Mouse (Mus musculus): Measurements from ENCODE around the gene Trarg1. TPM values are rescaled to one million over a fixed set of nuclear protein-coding genes. Genes with fewer than 3 reads are reported as not detected.

Gene Trarg1
- polyA plus RNA-seq, 1 experiment from 2014 or later = 1.3 TPM

DNA sequence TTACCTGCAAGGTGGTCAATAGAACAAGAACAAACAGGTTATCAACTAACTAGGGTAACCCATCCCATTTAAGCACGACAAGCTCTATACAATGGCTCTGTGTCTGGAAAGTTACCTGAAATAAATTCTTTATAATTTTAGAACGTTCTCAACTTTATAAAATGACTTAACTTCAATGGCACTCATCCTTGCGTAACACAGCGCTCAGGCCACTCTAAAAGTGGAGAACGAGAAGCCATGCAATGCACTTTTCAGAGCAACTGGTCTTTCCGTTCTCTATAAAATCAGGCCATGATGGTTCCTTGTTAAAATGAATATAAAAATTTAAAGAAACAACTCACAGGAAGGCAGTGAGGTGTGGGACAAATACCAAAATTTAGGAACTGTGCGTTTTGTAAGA lies 62.9 kb downstream of the Trarg1 start:
- no peak overlapping the region for H3K27ac ChIP-seq
- ATAC-seq (replicated peaks; ENCODE audit: low FRiP score, low read depth) = no peak
- H3K4me3 ChIP-seq (replicated peaks; ENCODE audit: low read depth, low read length) = no peak overlapping the region
- no peaks in the 10 kb centered on the region for H3K9me3 ChIP-seq (replicated peaks; ENCODE audit: low read length)
- H3K4me2 ChIP-seq (ENCODE audit: low read length) = no peak overlapping the region
- peaks cover 34% of the 10 kb centered on the region; the same call in 1 of the 2 replicates for H3K36me3 ChIP-seq (ENCODE audit: insufficient read depth, low read length)
- TF ChIP-seq CTCF (IDR thresholded peaks at IDR 0.05; ENCODE audit: low read depth) = no peak
- H3K4me1 ChIP-seq (replicated peaks; ENCODE audit: insufficient read depth, low read length) = no peaks in the 10 kb centered on the region
- no peaks in the 10 kb centered on the region for H3K27me3 ChIP-seq (ENCODE audit: insufficient read depth, low read length)
- H3K9ac ChIP-seq (ENCODE audit: low read depth, low read length) = no peak overlapping the region
- DNase-seq (ENCODE audit: low spot score) = no peak
- 96% methylated on average over 7 of the region's 7 CpGs for WGBS

- peak; percentile 44 for DNase-seq (ENCODE audit: low spot score)
- no peaks in the 10 kb centered on the region for H3K9me3 ChIP-seq (replicated peaks; ENCODE audit: low read length)
- H3K36me3 ChIP-seq (ENCODE audit: insufficient read depth, low read length) = peaks cover 51% of the 10 kb centered on the region
- TF ChIP-seq CTCF (IDR thresholded peaks at IDR 0.05; ENCODE audit: low read depth) = peak; percentile 61
- H3K27me3 ChIP-seq (ENCODE audit: insufficient read depth, low read length) = no peaks in the 10 kb centered on the region
- no peak overlapping the region for H3K9ac ChIP-seq (ENCODE audit: low read depth, low read length)
- no peak overlapping the region for H3K4me3 ChIP-seq (replicated peaks; ENCODE audit: low read depth, low read length)
- WGBS = 68% methylated on average over 7 of the region's 7 CpGs
- H3K27ac ChIP-seq = no peak overlapping the region
- H3K4me1 ChIP-seq (replicated peaks; ENCODE audit: insufficient read depth, low read length) = no peaks in the 10 kb centered on the region
- no peak overlapping the region for H3K4me2 ChIP-seq (ENCODE audit: low read length)
- no peak for ATAC-seq (replicated peaks; ENCODE audit: low FRiP score, low read depth)
These were observed 64.9 kb downstream of the Trarg1 start for GRCm38 (mm10) chr11:76744550-76744949.

DNA sequence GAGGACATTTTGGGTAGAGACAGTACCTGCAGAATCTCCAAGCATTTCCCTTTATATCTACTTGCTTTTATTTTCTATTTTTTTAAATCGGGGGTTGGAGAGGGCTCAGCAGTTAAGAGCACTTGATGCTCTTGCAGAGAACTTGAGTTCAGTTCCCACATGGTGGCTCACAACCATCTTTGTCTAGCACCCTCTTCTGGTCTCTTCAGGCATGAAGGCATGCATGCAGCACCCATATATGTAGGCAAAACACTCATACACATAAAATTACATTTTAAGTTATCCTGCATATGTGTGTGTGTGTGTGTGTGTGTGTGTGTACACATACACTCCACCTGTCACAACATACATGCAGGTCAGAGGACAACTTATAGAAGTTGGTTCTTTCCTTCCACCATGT lies 66.3 kb downstream of the Trarg1 start:
- H3K4me3 ChIP-seq (replicated peaks; ENCODE audit: low read depth, low read length) = no peak overlapping the region
- no peak overlapping the region for H3K9ac ChIP-seq (ENCODE audit: low read depth, low read length)
- no peak overlapping the region for H3K4me2 ChIP-seq (ENCODE audit: low read length)
- 0 out of 2 replicates have a peak, but pooled peaks have one; percentile 12 for TF ChIP-seq CTCF (IDR thresholded peaks at IDR 0.05; ENCODE audit: low read depth)
- DNase-seq (ENCODE audit: low spot score) (no peak), ATAC-seq (replicated peaks; ENCODE audit: low FRiP score, low read depth) (no peak)
- no peaks in the 10 kb centered on the region for H3K4me1 ChIP-seq (replicated peaks; ENCODE audit: insufficient read depth, low read length)
- no peaks in the 10 kb centered on the region for H3K9me3 ChIP-seq (replicated peaks; ENCODE audit: low read length)
- H3K36me3 ChIP-seq (ENCODE audit: insufficient read depth, low read length) = peaks cover 58% of the 10 kb centered on the region
- WGBS = 100% methylated on average over 1 of the region's 1 CpGs
- H3K27ac ChIP-seq = no peak overlapping the region
- H3K27me3 ChIP-seq (ENCODE audit: insufficient read depth, low read length) = no peaks in the 10 kb centered on the region

Other genes with a start within 250 kb of the Trarg1 start
- 27.7 and 30.7 TPM in 2 replicates for gene Abr, start 57.5 kb upstream of the Trarg1 start, polyA plus RNA-seq (2015; fragmentation: Nextera tagmentation; extraction: Ambion mirVana)
- 0.16 TPM in 1 of 2 replicates, not detected in the other for gene Bhlha9, start 7.3 kb upstream of the Trarg1 start, polyA plus RNA-seq (2015; fragmentation: Nextera tagmentation; extraction: Ambion mirVana)
- gene Gosr1, start 83.8 kb downstream of the Trarg1 start, polyA plus RNA-seq (2015; fragmentation: Nextera tagmentation; extraction: Ambion mirVana) = 23.9 and 25.4 TPM in 2 replicates
- gene Cpd, start 167.2 kb downstream of the Trarg1 start, polyA plus RNA-seq (2015; fragmentation: Nextera tagmentation; extraction: Ambion mirVana) = 17.8 and 20.4 TPM in 2 replicates
- gene Tmigd1, start 222.4 kb downstream of the Trarg1 start, polyA plus RNA-seq (2015; fragmentation: Nextera tagmentation; extraction: Ambion mirVana) = 22.6 and 25.5 TPM in 2 replicates
- gene Blmh, start 245.0 kb downstream of the Trarg1 start, polyA plus RNA-seq (2015; fragmentation: Nextera tagmentation; extraction: Ambion mirVana) = 133 and 143 TPM in 2 replicates

Measured in kidney, postnatal 0 days (tissue).